Mouse (Mus musculus): ENCODE measurements around the gene Pdxk. TPM values are rescaled to one million over a fixed set of nuclear protein-coding genes. Genes with fewer than 3 reads are reported as not detected.
A peak's percentile ranks its signal among the peaks of the same experiment; 100 is the strongest.
"Not testable (repeated sequence)": the region's sequence is repeated elsewhere in the genome, so short reads cannot be mapped to it uniquely, and the experiment has no call there.

Pdxk gene
- polyA plus RNA-seq, 1 experiment from 2014 or later = 16.4 TPM

- DNase-seq (ENCODE audit: low spot score) = peak; percentile 72
Observed at GRCm38 (mm10) chr10:78420929-78421328, 43.8 kb downstream of the Pdxk start.

- no peak for DNase-seq (ENCODE audit: low spot score)
Observed at GRCm38 (mm10) chr10:78418791-78419190, 46.0 kb downstream of the Pdxk start.

GRCm38 (mm10) chr10:78417888-78418287 lies 46.9 kb downstream of the Pdxk start:
- no peak for DNase-seq (ENCODE audit: low spot score)

- not testable (repeated sequence) for DNase-seq (ENCODE audit: low spot score)
Observed at GRCm38 (mm10) chr10:78414936-78415335, 49.8 kb downstream of the Pdxk start.

GRCm38 (mm10) chr10:78413152-78413520 lies 51.6 kb downstream of the Pdxk start:
- no peak for DNase-seq (ENCODE audit: low spot score)

GRCm38 (mm10) chr10:78412319-78413151 lies 52.2 kb downstream of the Pdxk start, which contains the start of gene Rrp1:
TSS of gene Rrp1 (minus strand) at chr10:78413043.
- DNase-seq (ENCODE audit: low spot score) = peak; percentile 98

- DNase-seq (ENCODE audit: low spot score) = no peak
Observed at GRCm38 (mm10) chr10:78411851-78412250, 52.9 kb downstream of the Pdxk start.

GRCm38 (mm10) chr10:78409035-78409788 lies 55.6 kb downstream of the Pdxk start:
- DNase-seq (ENCODE audit: low spot score) = no peak

- no peak for DNase-seq (ENCODE audit: low spot score)
Observed at GRCm38 (mm10) chr10:78407132-78407531, 57.6 kb downstream of the Pdxk start.

- DNase-seq (ENCODE audit: low spot score) = peak; percentile 67
Observed at GRCm38 (mm10) chr10:78406152-78406551, 58.6 kb downstream of the Pdxk start.

GRCm38 (mm10) chr10:78402301-78402922 lies 62.4 kb downstream of the Pdxk start:
- DNase-seq (ENCODE audit: low spot score) = peak; percentile 41

- DNase-seq (ENCODE audit: low spot score) = no peak
Observed at GRCm38 (mm10) chr10:78401127-78401526, 63.6 kb downstream of the Pdxk start.

- DNase-seq (ENCODE audit: low spot score) = peak; percentile 90
Observed at GRCm38 (mm10) chr10:78399090-78399657, 65.6 kb downstream of the Pdxk start.

GRCm38 (mm10) chr10:78396625-78396885 lies 68.2 kb downstream of the Pdxk start:
- no peak for DNase-seq (ENCODE audit: low spot score)

- peak; percentile 92 for DNase-seq (ENCODE audit: low spot score)
Observed at GRCm38 (mm10) chr10:78395819-78396624, 68.8 kb downstream of the Pdxk start.

- DNase-seq (ENCODE audit: low spot score) = no peak
Observed at GRCm38 (mm10) chr10:78395377-78395776, 69.4 kb downstream of the Pdxk start.

- peak; percentile 82 for DNase-seq (ENCODE audit: low spot score)
Observed at GRCm38 (mm10) chr10:78392072-78392471, 72.7 kb downstream of the Pdxk start.

GRCm38 (mm10) chr10:78390982-78391470 lies 73.7 kb downstream of the Pdxk start:
- no peak for DNase-seq (ENCODE audit: low spot score)

- no peak for DNase-seq (ENCODE audit: low spot score)
Observed at GRCm38 (mm10) chr10:78388216-78388980, 76.4 kb downstream of the Pdxk start.

All from thymus, postnatal 0 days (tissue).